10 mouse cellular contexts compared by ENCODE assay signal in the genomic region with DNA sequence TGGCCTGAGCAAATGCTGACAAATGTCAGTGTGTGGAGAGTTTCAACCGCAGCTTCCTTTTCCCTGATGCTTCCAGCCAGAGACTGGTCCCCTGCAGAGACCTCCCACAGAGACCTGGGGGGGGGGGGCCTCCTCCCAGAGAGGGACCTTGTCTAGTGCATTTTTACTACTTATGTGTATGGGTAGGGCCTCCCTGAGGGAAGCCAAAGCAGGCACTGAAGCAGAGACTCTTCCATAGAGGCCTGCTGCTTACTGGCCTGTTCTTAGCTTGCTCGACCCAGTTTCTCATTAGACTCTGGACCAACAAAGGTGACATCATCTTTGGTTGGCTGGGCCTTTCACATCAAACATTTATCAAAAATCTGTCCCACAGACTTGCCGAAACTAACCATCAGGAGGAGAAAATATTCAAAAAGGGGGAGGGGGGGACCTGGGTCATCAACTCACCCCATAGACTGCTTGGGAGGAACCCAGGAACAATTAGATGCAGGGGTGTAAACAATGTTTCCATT. TPM values are rescaled to one million over a fixed set of nuclear protein-coding genes. Genes with fewer than 3 reads are reported as not detected.
DNase-seq lines count a peak whose midpoint lies in the region; ATAC-seq and TF ChIP-seq lines count a peak whose summit lies in the region.
"Had no signal": no experiment of that assay in that cellular context is flagged by ENCODE, and none has a peak within 500 bp of the region (broad histone marks: within the 10 kb centered on the region; RNA-seq: fewer than 3 reads in every experiment).

No protein-coding gene starts in this region.

- no peak for TF ChIP-seq EP300 in lung, postnatal 0 days (IDR thresholded peaks at IDR 0.05)

- H3K4me3 ChIP-seq in lung, postnatal 0 days (ENCODE audit: low read depth, low read length): no peak overlapping the region
- H3K4me3 ChIP-seq in kidney, embryonic 15.5 days (replicated peaks): no peak overlapping the region
- H3K4me3 ChIP-seq: myocyte had no signal

- peak; percentile 34 for ATAC-seq in lung, postnatal 0 days
- peak; percentile 72 for ATAC-seq in kidney, embryonic 15.5 days (replicated peaks; ENCODE audit: low FRiP score)
- no peak for ATAC-seq in CD4-positive, CD25-positive, alpha-beta regulatory T cell, adult 4 months

- peaks cover 19% of the 10 kb centered on the region; the same call in 1 of the 2 replicates for H3K4me1 ChIP-seq in lung, postnatal 0 days (ENCODE audit: insufficient read depth, low read depth, low read length)
- H3K4me1 ChIP-seq in kidney, embryonic 15.5 days: peaks cover 50% of the 10 kb centered on the region

- H3K9me3 ChIP-seq in lung, postnatal 0 days (ENCODE audit: low read length): no peaks in the 10 kb centered on the region
- no peaks in the 10 kb centered on the region for H3K9me3 ChIP-seq in kidney, embryonic 15.5 days (replicated peaks)

- no peaks in the 10 kb centered on the region for H3K27me3 ChIP-seq in lung, postnatal 0 days (replicated peaks; ENCODE audit: insufficient read depth, low read length)
- H3K27me3 ChIP-seq in kidney, embryonic 15.5 days: no peaks in the 10 kb centered on the region

- no peak for TF ChIP-seq CTCF in lung, postnatal 0 days (IDR thresholded peaks at IDR 0.05)

- no peak overlapping the region for H3K4me2 ChIP-seq in lung, postnatal 0 days (replicated peaks; ENCODE audit: low read depth, low read length)
- peak overlapping the region; percentile 15; the same call in 1 of the 2 replicates for H3K4me2 ChIP-seq in kidney, embryonic 15.5 days

- no peak overlapping the region for H3K9ac ChIP-seq in lung, postnatal 0 days (replicated peaks; ENCODE audit: low read depth)
- no peak overlapping the region for H3K9ac ChIP-seq in kidney, embryonic 15.5 days

- H3K36me3 ChIP-seq in lung, postnatal 0 days (ENCODE audit: insufficient read depth, low read length): no peaks in the 10 kb centered on the region
- H3K36me3 ChIP-seq in kidney, embryonic 15.5 days: no peaks in the 10 kb centered on the region

- H3K27ac ChIP-seq in lung, postnatal 0 days (ENCODE audit: low read length): peak overlapping the region; percentile 51; the same call in 1 of the 2 replicates
- peak overlapping the region; percentile 74 for H3K27ac ChIP-seq in kidney, embryonic 15.5 days

- DNase-seq in lung, postnatal 0 days (ENCODE audit: low spot score): no peak
- no peak for DNase-seq in lung, postnatal 25 days (ENCODE audit: low spot score)
- peak; percentile 58 to 61 for DNase-seq in cerebellum, postnatal 25 days
- peak; percentile 20 for DNase-seq in skeletal muscle tissue, adult 2 months (ENCODE audit: low read depth, low spot score)
- no peak for DNase-seq in right cerebral cortex, postnatal 36 days (ENCODE audit: low spot score in 2 of 2)
- no peak for DNase-seq in adrenal gland, postnatal 14 days
- DNase-seq: gastrocnemius, postnatal 10 days had no signal

- 32% methylated on average over 3 of the region's 3 CpGs for WGBS in lung, postnatal 0 days
- 31% methylated on average over 3 of the region's 3 CpGs for WGBS in kidney, embryonic 15.5 days

RNA-seq across cellular contexts. Expression of gene Wdfy3, which starts 14.5 kb away (rescaled TPM):
- 9.9 and 11.9 TPM in 2 replicates for polyA plus RNA-seq in lung, postnatal 0 days (2015; fragmentation: Nextera tagmentation; extraction: Ambion mirVana)
- polyA plus RNA-seq in kidney, embryonic 15.5 days (2015; fragmentation: Nextera tagmentation; extraction: Ambion mirVana): 19.7 and 20.8 TPM in 2 replicates
- polyA plus RNA-seq in CD4-positive, CD25-positive, alpha-beta regulatory T cell, adult 4 months (2017; shearing (Covaris generic)): under 1 TPM in 1 of 2 experiments, not detected in 1; 0.03 TPM
- total RNA-seq in adrenal gland, postnatal 14 days (2021): 46.0 and 46.5 TPM in 2 replicates

Comparison
In these comparisons a context has a peak if more than half of its experiments do, and no peak if none do; other contexts are left out.
1. DNase-seq: peak in cerebellum, postnatal 25 days (2 of 2) and skeletal muscle tissue, adult 2 months (single experiment); none in lung, postnatal 0 days (single experiment), lung, postnatal 25 days (single experiment), right cerebral cortex, postnatal 36 days (0 of 2) and adrenal gland, postnatal 14 days (single experiment).
2. RNA of gene Wdfy3, which starts 14.5 kb away (polyA plus RNA-seq): 19.7 to 20.8 TPM in kidney, embryonic 15.5 days and 9.9 to 11.9 TPM in lung, postnatal 0 days; 0.03 TPM in CD4-positive, CD25-positive, alpha-beta regulatory T cell, adult 4 months; every median in the first group is over 10 times any median in the second.